ENCODE assay signal across 8 mouse cellular contexts in genomic region chr13:31800581-31801576, GRCm38 (mm10). TPM values are rescaled to one million over a fixed set of nuclear protein-coding genes. Genes with fewer than 3 reads are reported as not detected.
DNase-seq lines count a peak whose midpoint lies in the region; ATAC-seq lines count a peak whose summit lies in the region.

No protein-coding gene starts in this region.

- intact Hi-C loops in left cerebral cortex, postnatal 14 days (cut with DNase I), result loop anchor here (2.0 to 5.0 kb wide), 5 partner anchors 414 to 931 kb away; no protein-coding TSS in a partner anchor

- ATAC-seq in inflammation-experienced regulatory T-cells, adult 6 months, result peak; percentile 70
- ATAC-seq in megakaryocyte progenitor cell, adult 5-6 weeks (replicated peaks; ENCODE audit: poor library complexity), result peak; percentile 91

- DNase-seq in adipocyte (ENCODE audit: low spot score), result peak; percentile 58
- peak; percentile 94 for DNase-seq in embryo, embryonic 10 days (ENCODE audit: low spot score)
- peak; percentile 68 for DNase-seq in gastrocnemius, postnatal 25 days
- peak; percentile 60 to 86 for DNase-seq in left cerebral cortex, postnatal 14 days (ENCODE audit: low spot score in 2 of 2)
- peak; percentile 91 for DNase-seq in right cerebral cortex, postnatal 14 days
- DNase-seq in urinary bladder, postnatal 4 days (ENCODE audit: low spot score in 2 of 2), result peak; percentile 79 to 89

RNA-seq across cellular contexts. Expression of gene Foxc1, which starts 5.6 kb away (rescaled TPM):
- total RNA-seq in gastrocnemius, postnatal 25 days (2021), result 1 to 10 TPM in 1 of 2 experiments, under 1 TPM in 1; 0.84 to 1.3 TPM
- not detected for polyA plus RNA-seq in inflammation-experienced regulatory T-cells, adult 6 months (2017; shearing (Covaris generic))
- 1 to 10 TPM; 6.1 to 6.9 TPM for total RNA-seq in left cerebral cortex, postnatal 14 days (2021)
- total RNA-seq in megakaryocyte progenitor cell, adult 5-6 weeks (2015), result 0.02 TPM in 1 of 2 replicates, not detected in the other
- total RNA-seq in megakaryocyte progenitor cell, adult 5-6 weeks (2017), result not detected in 2 replicates

Comparison
In these comparisons a context has a peak if more than half of its experiments do, and no peak if none do; other contexts are left out.
1. Peak in every context shown above with its lines: DNase-seq and ATAC-seq.